Mouse (Mus musculus) c-Kit-positive CD71-positive TER-119-positive erythroid progenitor cells, embryonic 14.5 days (primary cell): ENCODE results near the gene Lipc.
"Not testable (repeated sequence)": the region's sequence is repeated elsewhere in the genome, so short reads cannot be mapped to it uniquely, and the experiment has no call there.

Experiments used
- DNase-seq: peaks from one replicate; pipeline ENCODE4 v3.0.0-alpha.2; 2013; ENCODE audit warnings: low spot score

The Lipc gene

GRCm38 (mm10) chr9:70859233-70859632 lies 92.8 kb downstream of the Lipc start:
- DNase-seq = no peak

GRCm38 (mm10) chr9:70855868-70856267 lies 96.2 kb downstream of the Lipc start:
- DNase-seq = no peak

GRCm38 (mm10) chr9:70854950-70855349 lies 97.1 kb downstream of the Lipc start:
- no peak for DNase-seq

- DNase-seq = not testable (repeated sequence)
These were observed 98.9 kb downstream of the Lipc start for GRCm38 (mm10) chr9:70853081-70853480.

GRCm38 (mm10) chr9:70851533-70851932 lies 100.5 kb downstream of the Lipc start:
- DNase-seq = no peak

- no peak for DNase-seq
These were observed 103.8 kb downstream of the Lipc start for GRCm38 (mm10) chr9:70848135-70848770.

GRCm38 (mm10) chr9:70847627-70848051 lies 104.4 kb downstream of the Lipc start:
- DNase-seq = no peak

- no peak for DNase-seq
These were observed 108.8 kb downstream of the Lipc start for GRCm38 (mm10) chr9:70843270-70843669.

GRCm38 (mm10) chr9:70842300-70842941 lies 109.6 kb downstream of the Lipc start:
- DNase-seq = no peak

GRCm38 (mm10) chr9:70841426-70842215 lies 110.4 kb downstream of the Lipc start:
- DNase-seq = no peak

GRCm38 (mm10) chr9:70840861-70841341 lies 111.1 kb downstream of the Lipc start:
- no peak for DNase-seq

- DNase-seq = no peak
These were observed 113.7 kb downstream of the Lipc start for GRCm38 (mm10) chr9:70838132-70838911.

GRCm38 (mm10) chr9:70834730-70835154 lies 117.3 kb downstream of the Lipc start:
- DNase-seq = peak; percentile 100

- no peak for DNase-seq
These were observed 117.8 kb downstream of the Lipc start for GRCm38 (mm10) chr9:70834217-70834616.

- no peak for DNase-seq
These were observed 118.7 kb downstream of the Lipc start for GRCm38 (mm10) chr9:70833111-70833908.

GRCm38 (mm10) chr9:70832231-70832630 lies 119.8 kb downstream of the Lipc start:
- DNase-seq = no peak

GRCm38 (mm10) chr9:70830844-70831529 lies 121.0 kb downstream of the Lipc start:
- DNase-seq = no peak

- no peak for DNase-seq
These were observed 122.1 kb downstream of the Lipc start for GRCm38 (mm10) chr9:70829784-70830488.

GRCm38 (mm10) chr9:70827911-70828310 lies 124.1 kb downstream of the Lipc start:
- DNase-seq = no peak

- DNase-seq = no peak
These were observed 127.9 kb downstream of the Lipc start for GRCm38 (mm10) chr9:70824103-70824502.
